Mouse (Mus musculus): ENCODE measurements at regions not wholly inside any gene's neighbourhood (a gene's known extent, or its start where the extent isn't known, plus 50 kb on each side); places are given as distances from the start of the nearest gene placed in this dataset.

- H3K9ac ChIP-seq = no peak overlapping the region
- H3K4me1 ChIP-seq = peaks cover 7% of the 10 kb centered on the region; the same call in 1 of the 2 replicates
- 98% methylated on average over 1 of the region's 1 CpGs for WGBS
- no peaks in the 10 kb centered on the region for H3K9me3 ChIP-seq
- H3K4me3 ChIP-seq = no peak overlapping the region
- H3K27me3 ChIP-seq = no peaks in the 10 kb centered on the region
- no peaks in the 10 kb centered on the region for H3K36me3 ChIP-seq
- ATAC-seq (ENCODE audit: insufficient number of reproducible peaks, low FRiP score, low TSS enrichment, low read depth) = no peak
- H3K4me2 ChIP-seq = no peak overlapping the region
- no peak overlapping the region for H3K27ac ChIP-seq
Observed at GRCm38 (mm10) chr3:120594226-120594625, 577.3 kb downstream of the Rwdd3 start.

DNA sequence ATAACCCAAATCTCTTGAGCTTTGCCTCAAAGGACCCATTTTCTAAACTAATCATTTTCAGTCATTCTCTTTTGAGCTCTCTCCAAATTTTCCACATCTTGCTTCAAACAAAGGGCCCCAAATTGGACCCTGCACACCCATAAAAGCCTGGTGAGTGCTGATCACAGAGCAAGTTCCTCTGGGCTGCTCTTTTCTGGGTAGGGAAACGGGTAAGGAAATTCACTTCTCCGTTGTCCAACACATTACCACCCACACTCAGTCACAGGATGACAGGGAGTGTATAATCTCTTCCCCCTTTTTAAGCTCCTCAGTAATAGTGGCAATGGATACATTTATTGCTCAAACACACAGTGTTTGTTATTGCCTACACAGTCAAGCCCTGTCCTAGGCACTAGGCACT, 580.3 kb downstream of the Rwdd3 start:
- Histone ChIP-seq H3K27ac (no peak overlapping the region), H3K27me3 (no peaks in the 10 kb centered on the region), H3K4me3 (no peak overlapping the region), H3K4me1 (peaks cover 7% of the 10 kb centered on the region; the same call in 1 of the 2 replicates), H3K9ac (no peak overlapping the region), H3K4me2 (no peak overlapping the region), H3K9me3 (no peaks in the 10 kb centered on the region), H3K36me3 (no peaks in the 10 kb centered on the region)
- no peak for ATAC-seq (ENCODE audit: insufficient number of reproducible peaks, low FRiP score, low TSS enrichment, low read depth)
- WGBS = 20% methylated on average over 2 of the region's 2 CpGs

DNA sequence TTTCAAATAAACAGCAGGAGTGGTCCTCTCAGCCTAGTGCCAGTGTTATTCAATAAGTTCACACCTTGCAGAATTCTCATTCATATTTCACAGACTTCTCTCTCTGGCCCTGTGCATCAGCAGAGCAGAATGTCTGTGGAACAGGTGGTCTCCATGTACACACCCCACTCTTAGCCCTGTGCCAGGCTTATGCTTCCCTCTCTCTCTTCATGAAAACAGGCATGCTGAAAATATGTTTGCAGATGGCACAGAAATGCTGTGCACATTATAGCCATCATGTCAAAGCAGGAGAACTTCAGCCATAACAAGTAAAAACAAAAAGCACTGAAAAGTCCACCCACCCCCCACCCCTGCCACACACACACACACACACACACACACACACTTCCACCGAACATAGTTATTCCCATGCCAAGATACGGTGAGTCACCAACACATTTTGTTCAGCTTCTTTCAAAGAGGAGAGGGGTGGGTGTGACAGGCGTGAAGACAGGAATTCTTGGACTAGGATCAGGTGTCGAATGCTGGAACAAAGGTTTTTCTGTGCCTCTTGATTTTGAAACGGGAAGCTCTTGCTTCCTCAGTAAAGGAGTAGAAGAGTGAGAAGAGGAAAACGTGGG, 600.6 kb downstream of the Rwdd3 start:
- Histone ChIP-seq H3K4me1 (no peaks in the 10 kb centered on the region), H3K9me3 (no peaks in the 10 kb centered on the region), H3K27ac (no peak overlapping the region), H3K4me3 (no peak overlapping the region), H3K4me2 (no peak overlapping the region), H3K27me3 (no peaks in the 10 kb centered on the region), H3K36me3 (no peaks in the 10 kb centered on the region), H3K9ac (no peak overlapping the region)
- 34% methylated on average over 6 of the region's 6 CpGs for WGBS
- no peak for ATAC-seq (ENCODE audit: insufficient number of reproducible peaks, low FRiP score, low TSS enrichment, low read depth)

GRCm38 (mm10) chr3:120541556-120542476, 629.7 kb downstream of the Rwdd3 start:
- Histone ChIP-seq H3K4me2 (peak overlapping the region; percentile 14; the same call in 1 of the 2 replicates), H3K27ac (no peak overlapping the region), H3K36me3 (no peaks in the 10 kb centered on the region), H3K9ac (no peak overlapping the region), H3K9me3 (no peaks in the 10 kb centered on the region), H3K4me1 (no peaks in the 10 kb centered on the region; the same call in 1 of the 2 replicates), H3K27me3 (no peaks in the 10 kb centered on the region), H3K4me3 (no peak overlapping the region)
- ATAC-seq (ENCODE audit: insufficient number of reproducible peaks, low FRiP score, low TSS enrichment, low read depth) = 0 out of 2 replicates have a peak, but pooled peaks have one; percentile 35
- WGBS = 27% methylated on average over 21 of the region's 21 CpGs

GRCm38 (mm10) chr3:120533901-120534300, 637.6 kb downstream of the Rwdd3 start:
- no peak overlapping the region for H3K4me2 ChIP-seq
- H3K36me3 ChIP-seq = no peaks in the 10 kb centered on the region
- H3K4me3 ChIP-seq = no peak overlapping the region
- no peak overlapping the region for H3K9ac ChIP-seq
- H3K27me3 ChIP-seq = no peaks in the 10 kb centered on the region
- no peaks in the 10 kb centered on the region for H3K9me3 ChIP-seq
- H3K4me1 ChIP-seq = no peaks in the 10 kb centered on the region
- no peak overlapping the region for H3K27ac ChIP-seq
- no peak for ATAC-seq (ENCODE audit: insufficient number of reproducible peaks, low FRiP score, low TSS enrichment, low read depth)
- 69% methylated on average over 3 of the region's 3 CpGs for WGBS

GRCm38 (mm10) chr3:120531880-120532580, 639.5 kb downstream of the Rwdd3 start:
- no peak overlapping the region for H3K4me3 ChIP-seq
- H3K9ac ChIP-seq = no peak overlapping the region
- H3K4me2 ChIP-seq = no peak overlapping the region
- no peaks in the 10 kb centered on the region for H3K9me3 ChIP-seq
- 88% methylated on average over 9 of the region's 9 CpGs for WGBS
- no peaks in the 10 kb centered on the region for H3K4me1 ChIP-seq
- no peaks in the 10 kb centered on the region for H3K27me3 ChIP-seq
- no peak overlapping the region for H3K27ac ChIP-seq
- no peak for ATAC-seq (ENCODE audit: insufficient number of reproducible peaks, low FRiP score, low TSS enrichment, low read depth)
- H3K36me3 ChIP-seq = no peaks in the 10 kb centered on the region

DNA sequence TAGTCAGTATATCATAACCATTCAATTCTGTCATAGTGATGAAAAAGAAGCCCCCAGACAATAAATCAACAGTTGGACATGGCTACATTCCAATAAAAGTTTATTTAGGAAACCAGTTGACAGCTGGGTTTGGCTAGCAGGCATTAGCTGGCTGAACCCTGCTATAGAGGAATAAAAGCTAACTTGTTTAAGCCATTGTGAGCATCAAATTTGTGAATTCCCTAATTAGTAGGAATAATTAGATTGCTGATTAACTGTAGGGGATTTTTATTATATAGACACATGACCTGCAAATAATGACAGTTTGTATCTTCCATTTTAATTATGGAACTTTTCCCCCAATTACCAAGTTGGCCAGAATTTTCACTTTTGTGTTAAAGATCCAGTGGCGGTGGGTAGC, 659.8 kb downstream of the Rwdd3 start:
- H3K4me1 ChIP-seq = no peaks in the 10 kb centered on the region
- no peak overlapping the region for H3K27ac ChIP-seq
- no peaks in the 10 kb centered on the region for H3K36me3 ChIP-seq
- no peak overlapping the region for H3K4me2 ChIP-seq
- no peaks in the 10 kb centered on the region for H3K9me3 ChIP-seq
- no peaks in the 10 kb centered on the region for H3K27me3 ChIP-seq
- no peak overlapping the region for H3K9ac ChIP-seq
- WGBS = 79% methylated on average over 1 of the region's 1 CpGs
- no peak for ATAC-seq (ENCODE audit: insufficient number of reproducible peaks, low FRiP score, low TSS enrichment, low read depth)
- H3K4me3 ChIP-seq = no peak overlapping the region

GRCm38 (mm10) chr3:120498937-120499336, 672.6 kb downstream of the Rwdd3 start:
- no peak overlapping the region for H3K9ac ChIP-seq
- no peak for ATAC-seq (ENCODE audit: insufficient number of reproducible peaks, low FRiP score, low TSS enrichment, low read depth)
- no peak overlapping the region for H3K27ac ChIP-seq
- no peaks in the 10 kb centered on the region for H3K9me3 ChIP-seq
- WGBS = 65% methylated on average over 4 of the region's 4 CpGs
- H3K36me3 ChIP-seq = no peaks in the 10 kb centered on the region
- H3K27me3 ChIP-seq = no peaks in the 10 kb centered on the region
- no peaks in the 10 kb centered on the region for H3K4me1 ChIP-seq
- no peak overlapping the region for H3K4me2 ChIP-seq
- H3K4me3 ChIP-seq = no peak overlapping the region

DNA sequence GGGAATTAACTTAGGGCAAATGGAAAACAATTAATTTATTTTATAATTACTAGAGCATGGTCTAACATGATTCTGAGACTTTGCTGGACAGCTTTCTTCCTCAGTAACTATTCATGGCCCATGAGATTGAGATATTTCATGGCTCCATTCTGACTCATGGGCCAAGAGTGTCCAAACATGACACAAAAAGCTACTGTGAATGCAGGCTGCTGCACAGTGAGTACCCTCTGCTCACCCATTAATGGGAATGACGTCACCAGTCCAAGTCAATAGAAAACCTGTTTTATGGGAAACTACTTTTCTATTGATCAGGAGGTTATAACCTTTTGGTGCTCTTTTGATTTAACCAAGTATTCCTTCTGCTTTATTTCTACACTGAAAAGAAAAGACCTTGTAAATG, 693.6 kb downstream of the Rwdd3 start:
- H3K36me3 ChIP-seq = no peaks in the 10 kb centered on the region
- H3K4me2 ChIP-seq = no peak overlapping the region
- H3K4me1 ChIP-seq = no peaks in the 10 kb centered on the region

DNA sequence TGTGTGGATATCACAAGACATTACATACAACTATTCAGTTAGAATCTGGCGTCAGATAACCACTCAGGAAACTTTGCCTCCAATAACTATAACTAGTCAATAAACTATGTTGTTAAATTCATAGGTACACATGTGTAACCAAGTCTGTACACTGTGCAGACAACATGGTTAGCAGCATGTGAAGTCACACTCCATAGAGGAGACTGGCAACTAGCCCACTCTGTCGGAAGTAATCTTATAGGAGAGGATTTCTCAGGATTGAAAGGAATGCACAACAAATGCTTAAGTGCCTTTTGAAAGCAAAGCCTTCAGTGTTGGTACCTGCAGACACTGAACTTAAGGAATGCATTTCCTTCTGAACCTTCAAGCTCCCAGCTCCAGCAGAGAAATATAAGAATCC, 693.0 kb upstream of the Ptbp2 start:
- Histone ChIP-seq H3K27ac (no peak overlapping the region), H3K27me3 (no peaks in the 10 kb centered on the region), H3K9me3 (no peaks in the 10 kb centered on the region), H3K4me3 (no peak overlapping the region), H3K4me1 (no peaks in the 10 kb centered on the region), H3K36me3 (no peaks in the 10 kb centered on the region), H3K9ac (no peak overlapping the region), H3K4me2 (no peak overlapping the region)
- no peak for ATAC-seq (ENCODE audit: insufficient number of reproducible peaks, low FRiP score, low TSS enrichment, low read depth)
- WGBS = 32% methylated on average over 2 of the region's 2 CpGs

More for the DNA sequence above, 693.6 kb downstream of the Rwdd3 start:
- Histone ChIP-seq H3K9me3 (no peaks in the 10 kb centered on the region), H3K27ac (no peak overlapping the region), H3K9ac (no peak overlapping the region), H3K27me3 (no peaks in the 10 kb centered on the region), H3K4me3 (no peak overlapping the region)
- no peak for ATAC-seq (ENCODE audit: insufficient number of reproducible peaks, low FRiP score, low TSS enrichment, low read depth)
- 38% methylated on average over 1 of the region's 1 CpGs for WGBS

DNA sequence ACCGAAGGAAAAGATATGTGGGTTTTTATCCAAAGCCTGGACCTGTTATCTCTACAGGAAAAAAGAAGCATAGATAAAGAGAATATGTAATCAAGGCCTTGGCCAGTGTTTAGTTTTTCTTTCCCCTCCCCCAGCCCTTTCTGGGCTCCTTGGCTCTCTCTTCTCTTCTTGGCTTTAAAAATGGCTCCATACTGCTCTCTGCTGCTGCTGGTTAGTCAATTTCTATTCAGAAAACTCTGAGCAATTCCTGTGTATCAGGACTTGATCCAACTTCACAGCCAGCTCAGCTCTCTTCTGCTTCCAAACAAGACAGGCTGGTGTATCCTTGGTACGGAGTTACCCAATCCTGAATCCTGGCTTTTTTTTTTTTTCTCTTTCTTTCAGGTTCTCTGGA, 689.4 kb upstream of the Ptbp2 start:
- no peak overlapping the region for H3K9ac ChIP-seq
- H3K27ac ChIP-seq = no peak overlapping the region
- no peak for ATAC-seq (ENCODE audit: insufficient number of reproducible peaks, low FRiP score, low TSS enrichment, low read depth)

More for the DNA sequence above, 689.4 kb upstream of the Ptbp2 start:
- H3K4me3 ChIP-seq = no peak overlapping the region
- H3K36me3 ChIP-seq = no peaks in the 10 kb centered on the region
- H3K9me3 ChIP-seq = no peaks in the 10 kb centered on the region
- 74% methylated on average over 2 of the region's 2 CpGs for WGBS
- H3K4me2 ChIP-seq = no peak overlapping the region
- H3K4me1 ChIP-seq = no peaks in the 10 kb centered on the region
- H3K27me3 ChIP-seq = no peaks in the 10 kb centered on the region
